Mouse (Mus musculus) limb, embryonic 15.5 days (tissue): ENCODE data around the gene Cd37. TPM values are rescaled to one million over a fixed set of nuclear protein-coding genes. Genes with fewer than 3 reads are reported as not detected.

Experiments
- ATAC-seq: fragments of 200-750 bp; cut with Nextera tagmentation; 2 replicates; pipeline ENCODE4 v1.8.0; 2017; ENCODE audit warnings: low read depth, moderate TSS enrichment; ENCODE audit not compliant: insufficient number of reproducible peaks, low FRiP score, low TSS enrichment
- H3K27ac ChIP-seq: fragments of 300-500 bp; sonication (generic); 2 replicates; pipeline ENCODE4 v1.5.1; 2015; ENCODE audit warnings: moderate library complexity, mild to moderate bottlenecking, inconsistent platforms
- H3K27me3 ChIP-seq: fragments of 300-500 bp; sonication (generic); 2 replicates; pipeline ENCODE4 v1.6.1; 2015; ENCODE audit warnings: inconsistent platforms
- H3K36me3 ChIP-seq: fragments of 300-500 bp; sonication (generic); 2 replicates; pipeline ENCODE4 v1.6.1; 2015; ENCODE audit warnings: inconsistent platforms
- H3K4me1 ChIP-seq: fragments of 300-500 bp; sonication (generic); 2 replicates; pipeline ENCODE4 v1.6.1; 2015; ENCODE audit warnings: inconsistent platforms
- H3K4me2 ChIP-seq: fragments of 300-500 bp; sonication (generic); 2 replicates; pipeline ENCODE4 v1.6.1; 2015; ENCODE audit warnings: mild to moderate bottlenecking, inconsistent platforms
- H3K4me3 ChIP-seq: fragments of 300-500 bp; sonication (generic); 2 replicates; pipeline ENCODE4 v1.5.1; 2015; ENCODE audit warnings: mild to moderate bottlenecking, inconsistent platforms
- H3K9ac ChIP-seq: fragments of 300-500 bp; sonication (generic); 2 replicates; pipeline ENCODE4 v1.6.1; 2015; ENCODE audit warnings: inconsistent platforms
- H3K9me3 ChIP-seq: fragments of 300-500 bp; sonication (generic); 2 replicates; pipeline ENCODE4 v1.6.1; 2016; ENCODE audit warnings: inconsistent platforms
- WGBS: fragments of 180-500 bp; shearing (Covaris S2); methylation state at CpG from one replicate; pipeline ENCODE4 v1.1.7; 2015; 5-methylcytosine and 5-hydroxymethylcytosine counted together
- polyA plus RNA-seq: library from polyadenylated mRNA; unstranded; fragments of >200 nt; fragmentation: Nextera tagmentation; extraction: Ambion mirVana; gene quantifications from 2 replicates; pipeline ENCODE4 v1.2.1, GENCODE M21; 2015

Cd37 gene
- polyA plus RNA-seq, 1 experiment from 2014 or later = 3.8 TPM

DNA sequence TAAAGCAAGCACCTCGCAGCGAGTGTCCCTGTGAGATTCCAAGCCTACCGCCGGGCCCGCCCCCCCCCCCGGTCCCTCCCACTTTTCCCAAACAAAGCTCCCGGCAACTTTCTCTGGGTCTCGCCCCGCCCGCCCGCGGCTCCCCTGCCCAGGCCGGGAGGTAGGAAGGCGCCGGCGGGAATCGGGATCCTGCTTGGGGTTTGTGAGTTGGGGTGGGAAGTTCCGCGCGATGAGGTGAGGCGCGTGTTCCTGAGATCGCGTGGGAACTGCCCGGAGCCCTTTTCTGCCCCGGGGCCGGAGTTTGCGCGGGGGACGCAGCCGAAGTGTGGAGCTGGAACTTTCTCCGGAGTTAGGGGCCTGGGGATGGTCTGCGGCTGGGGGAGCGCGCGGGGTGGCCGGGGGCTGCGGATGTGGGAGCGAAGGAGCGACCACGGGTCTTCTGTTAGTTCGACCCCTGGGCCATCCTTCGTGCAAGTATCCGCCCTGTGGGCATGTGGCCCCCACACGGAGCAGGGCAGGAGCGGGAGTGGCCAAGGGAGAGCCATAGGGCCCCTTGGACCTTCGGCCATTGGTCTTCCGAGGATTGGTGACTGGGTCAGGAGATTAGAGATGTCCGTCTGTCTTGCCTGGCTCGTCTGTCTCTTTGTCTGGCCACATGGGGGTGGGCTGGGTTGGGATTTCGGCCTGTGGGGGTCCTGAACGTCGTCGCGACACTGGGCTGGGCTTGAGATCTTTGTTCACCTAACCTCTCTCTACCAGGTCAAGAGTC lies 23.1 kb downstream of the Cd37 start, which contains the start of gene Tead2:
TSS of gene Tead2 (plus strand) at position 81 of the 769 bp plus-strand sequence.
- peak within 1 kb of the TSS; percentile 75 for H3K4me3 ChIP-seq
- WGBS = 0% methylated on average over 54 of the region's 55 CpGs
- H3K36me3 ChIP-seq = peaks cover 31% of the 10 kb centered on the region
- H3K4me2 ChIP-seq = peak within 1 kb of the TSS; percentile 74
- peak; percentile 61 for ATAC-seq
- H3K9ac ChIP-seq = peak within 1 kb of the TSS; percentile 97
- H3K27ac ChIP-seq = peak within 1 kb of the TSS; percentile 95
- peaks cover 16% of the 10 kb centered on the region for H3K27me3 ChIP-seq
- H3K9me3 ChIP-seq = no peaks in the 10 kb centered on the region
- peaks cover 37% of the 10 kb centered on the region for H3K4me1 ChIP-seq

DNA sequence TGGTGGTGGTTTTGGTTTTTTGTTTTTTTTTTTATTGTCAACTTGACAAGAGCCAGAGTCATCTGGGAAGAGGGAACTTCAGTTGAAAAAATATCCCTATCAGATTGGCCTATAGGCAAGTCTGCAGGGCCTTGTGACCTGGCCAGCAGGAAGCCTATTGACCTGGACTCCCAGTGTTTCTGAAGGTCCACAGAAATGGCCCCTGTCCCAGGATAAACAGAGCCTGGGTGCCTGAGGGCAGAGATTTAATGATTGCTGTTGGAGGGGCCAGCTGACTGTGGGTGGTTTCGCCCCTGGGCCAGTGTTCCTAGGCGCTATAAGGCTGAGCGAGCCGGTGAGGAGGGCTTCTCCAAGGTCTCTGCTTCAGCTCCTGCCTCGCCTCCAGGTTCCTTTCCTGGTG lies 25.2 kb downstream of the Cd37 start:
- 66% methylated on average over 5 of the region's 5 CpGs for WGBS
- Histone ChIP-seq H3K27ac (no peak overlapping the region), H3K4me1 (peaks cover 35% of the 10 kb centered on the region), H3K36me3 (peaks cover 10% of the 10 kb centered on the region), H3K4me2 (no peak overlapping the region), H3K4me3 (no peak overlapping the region), H3K9me3 (no peaks in the 10 kb centered on the region), H3K27me3 (peaks cover 31% of the 10 kb centered on the region), H3K9ac (no peak overlapping the region)
- ATAC-seq = no peak

DNA sequence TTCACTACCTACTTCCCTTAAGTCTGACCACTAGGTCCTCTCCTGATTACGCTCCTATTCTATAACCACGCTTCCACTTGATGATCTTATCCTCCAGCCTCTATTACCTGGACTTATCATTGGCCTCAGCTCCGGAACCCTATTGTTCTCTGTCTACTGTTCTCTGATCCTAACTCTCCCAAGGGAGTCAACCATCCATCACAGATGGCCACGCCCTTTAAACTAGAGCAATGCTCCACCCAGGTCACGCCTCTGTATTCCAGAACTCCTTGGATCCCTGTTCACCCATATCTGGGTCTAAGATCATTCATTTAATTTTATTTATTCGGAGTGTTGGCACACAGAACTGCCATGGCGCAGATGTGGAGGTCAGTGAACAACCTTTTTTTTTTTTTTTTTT lies 26.6 kb downstream of the Cd37 start:
- peaks cover 23% of the 10 kb centered on the region for H3K4me1 ChIP-seq
- no peak overlapping the region for H3K27ac ChIP-seq
- H3K36me3 ChIP-seq = no peaks in the 10 kb centered on the region
- H3K9me3 ChIP-seq = no peaks in the 10 kb centered on the region
- H3K4me2 ChIP-seq = no peak overlapping the region
- no peak overlapping the region for H3K4me3 ChIP-seq
- 70% methylated on average over 7 of the region's 7 CpGs for WGBS
- no peak for ATAC-seq
- peaks cover 31% of the 10 kb centered on the region for H3K27me3 ChIP-seq
- no peak overlapping the region for H3K9ac ChIP-seq

DNA sequence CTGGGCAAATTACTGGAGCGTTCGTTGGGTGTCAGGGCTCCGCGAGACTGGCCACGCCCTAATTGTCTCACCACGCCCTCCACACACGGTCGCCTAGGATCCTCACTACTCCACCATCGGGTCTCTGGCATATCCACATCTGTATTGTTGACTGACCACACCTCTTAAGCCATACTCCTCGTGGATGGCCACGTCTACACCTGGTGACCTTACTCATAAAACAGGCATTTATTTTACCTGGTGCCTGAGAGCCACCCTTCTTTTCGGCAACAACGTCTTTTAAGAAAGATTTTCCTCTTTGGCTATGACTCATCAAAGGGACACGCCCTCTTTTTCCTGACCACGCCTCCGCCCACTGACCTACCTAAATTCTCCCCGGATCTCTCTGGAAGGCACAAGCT lies 27.1 kb downstream of the Cd37 start, which contains the start of gene Dkkl1:
TSS of gene Dkkl1 (minus strand) at position 297 of the 401 bp plus-strand sequence.
- H3K4me1 ChIP-seq = peaks cover 18% of the 10 kb centered on the region
- H3K4me3 ChIP-seq = peak within 1 kb of the TSS; percentile 14; the same call in 1 of the 2 replicates
- H3K4me2 ChIP-seq = peak within 1 kb of the TSS; percentile 29
- H3K27ac ChIP-seq = no peak within 1 kb of the TSS
- H3K9ac ChIP-seq = no peak within 1 kb of the TSS
- no peak for ATAC-seq
- no peaks in the 10 kb centered on the region for H3K36me3 ChIP-seq
- no peaks in the 10 kb centered on the region for H3K9me3 ChIP-seq
- WGBS = 5% methylated on average over 17 of the region's 17 CpGs
- peaks cover 31% of the 10 kb centered on the region for H3K27me3 ChIP-seq

DNA sequence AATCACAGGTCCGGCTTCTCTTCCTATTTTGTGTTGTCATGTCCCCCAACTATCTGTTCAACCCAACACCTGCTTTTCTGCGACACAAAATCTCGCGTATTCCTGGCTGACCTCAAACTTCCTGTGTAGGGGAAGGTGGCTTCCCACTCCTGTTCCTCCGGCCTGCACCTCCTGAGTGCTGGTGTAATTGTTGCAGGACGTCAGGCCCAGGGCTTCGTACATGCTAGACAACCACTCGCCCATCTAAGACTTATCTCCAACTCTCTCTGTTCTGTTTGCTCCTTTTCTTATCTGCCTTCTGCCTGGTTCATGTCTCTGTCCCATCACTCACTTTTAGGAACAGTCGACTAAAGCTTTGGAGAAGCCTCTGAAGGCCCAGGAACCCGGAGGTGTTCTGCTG lies 27.8 kb downstream of the Cd37 start:
- no peak overlapping the region for H3K27ac ChIP-seq
- H3K9me3 ChIP-seq = no peaks in the 10 kb centered on the region
- H3K9ac ChIP-seq = no peak overlapping the region
- no peak overlapping the region for H3K4me3 ChIP-seq
- peaks cover 14% of the 10 kb centered on the region for H3K4me1 ChIP-seq
- 66% methylated on average over 10 of the region's 10 CpGs for WGBS
- ATAC-seq = no peak
- H3K36me3 ChIP-seq = no peaks in the 10 kb centered on the region
- no peak overlapping the region for H3K4me2 ChIP-seq
- peaks cover 31% of the 10 kb centered on the region for H3K27me3 ChIP-seq

DNA sequence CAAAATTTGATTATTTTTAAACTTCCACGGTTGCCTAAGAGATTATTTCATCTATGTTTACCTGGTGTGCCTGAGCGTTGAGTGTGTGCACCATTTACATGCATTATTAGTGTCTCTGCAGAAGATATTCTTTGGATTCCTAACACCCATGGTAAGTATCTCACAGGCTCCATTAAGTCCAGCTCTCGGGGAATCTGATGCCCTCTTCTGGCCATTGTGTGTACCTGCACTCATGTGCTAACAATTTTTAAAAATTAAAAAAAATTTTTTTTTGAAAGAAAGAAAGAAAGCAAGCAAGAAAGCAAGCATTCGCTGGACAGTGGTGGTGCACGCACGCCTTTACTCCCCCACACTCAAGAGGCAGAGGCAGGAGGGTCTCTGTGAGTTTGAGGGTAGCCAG lies 30.7 kb downstream of the Cd37 start:
- Histone ChIP-seq H3K9ac (no peak overlapping the region), H3K4me2 (no peak overlapping the region), H3K9me3 (no peaks in the 10 kb centered on the region), H3K27me3 (peaks cover 31% of the 10 kb centered on the region), H3K36me3 (no peaks in the 10 kb centered on the region), H3K27ac (no peak overlapping the region), H3K4me3 (no peak overlapping the region), H3K4me1 (peaks cover 13% of the 10 kb centered on the region; the same call in 1 of the 2 replicates)
- WGBS = 79% methylated on average over 6 of the region's 6 CpGs
- no peak for ATAC-seq

DNA sequence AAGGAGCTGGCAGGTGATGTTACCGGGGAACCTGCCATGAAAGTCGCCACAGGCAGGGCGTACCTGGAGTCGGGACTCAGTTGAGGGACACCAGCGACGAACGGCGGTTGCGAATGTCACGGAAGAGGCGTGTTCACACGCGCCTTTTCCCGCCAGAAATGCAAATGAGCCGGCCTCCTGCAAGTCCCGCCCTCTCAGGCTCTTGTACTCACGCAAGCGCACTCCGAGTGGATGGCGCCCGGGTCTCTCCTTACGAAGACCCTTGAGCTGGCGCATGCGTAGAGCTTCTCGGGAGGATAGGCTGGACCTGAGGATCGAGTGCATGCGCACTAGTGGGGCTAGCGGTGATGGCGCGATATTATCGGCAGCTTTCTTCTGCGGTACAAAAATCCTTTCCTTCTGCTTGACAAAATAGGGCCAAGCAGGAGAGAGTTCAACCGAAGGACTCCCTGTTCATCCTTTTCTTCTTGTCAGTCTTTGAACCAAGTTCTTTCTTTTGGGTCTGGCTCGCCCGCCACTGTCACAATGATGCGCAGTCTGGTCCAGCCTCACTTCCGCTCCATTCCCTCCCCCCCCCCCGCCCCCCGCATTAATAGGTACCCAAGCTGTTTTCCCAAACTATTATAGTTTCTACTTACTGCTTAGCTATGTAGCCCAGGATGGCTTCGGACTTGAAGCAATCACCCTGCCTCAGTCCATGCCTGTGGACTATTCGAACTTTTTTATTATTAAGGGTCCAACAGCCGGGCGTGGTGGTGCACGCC lies 34.4 kb downstream of the Cd37 start, which contains the start of gene Ccdc155:
TSS of gene Ccdc155 (minus strand) at position 513 of the 764 bp plus-strand sequence.
- H3K9me3 ChIP-seq = no peaks in the 10 kb centered on the region
- no peaks in the 10 kb centered on the region for H3K36me3 ChIP-seq
- H3K4me1 ChIP-seq = peaks cover 5% of the 10 kb centered on the region; the same call in 1 of the 2 replicates
- H3K4me2 ChIP-seq = peak within 1 kb of the TSS; percentile 59
- 8% methylated on average over 44 of the region's 44 CpGs for WGBS
- peak; percentile 91 for ATAC-seq
- H3K27me3 ChIP-seq = peaks cover 3% of the 10 kb centered on the region; the same call in 1 of the 2 replicates
- peak within 1 kb of the TSS; percentile 47 for H3K4me3 ChIP-seq
- peak within 1 kb of the TSS; percentile 43; the same call in 1 of the 2 replicates for H3K27ac ChIP-seq
- no peak within 1 kb of the TSS for H3K9ac ChIP-seq

DNA sequence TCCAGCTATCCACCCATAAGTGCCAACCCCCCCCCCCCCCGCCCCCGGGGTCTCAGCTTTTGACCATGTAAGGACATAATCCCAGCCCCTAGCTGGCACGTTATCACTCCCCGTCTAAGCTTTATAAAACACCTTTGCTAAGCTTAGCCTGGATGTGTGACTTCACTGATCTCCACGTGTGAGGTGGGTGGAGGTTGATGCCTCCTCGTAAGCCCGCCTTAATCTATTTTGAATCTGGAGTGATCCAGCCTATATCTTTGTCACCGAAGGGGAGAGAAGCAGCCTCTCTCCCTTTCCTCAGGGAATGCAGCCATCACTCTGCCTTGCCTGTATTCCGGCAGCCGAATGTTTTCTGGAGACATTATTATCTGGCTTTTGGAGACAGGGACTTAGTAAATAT lies 36.3 kb downstream of the Cd37 start:
- ATAC-seq = no peak
- Histone ChIP-seq H3K27ac (no peak overlapping the region), H3K9ac (no peak overlapping the region), H3K27me3 (0 out of 2 replicates have a peak, but pooled peaks cover 4% of the 10 kb centered on the region), H3K4me3 (no peak overlapping the region), H3K4me2 (no peak overlapping the region), H3K4me1 (peaks cover 5% of the 10 kb centered on the region; the same call in 1 of the 2 replicates), H3K9me3 (no peaks in the 10 kb centered on the region), H3K36me3 (no peaks in the 10 kb centered on the region)
- WGBS = 49% methylated on average over 10 of the region's 10 CpGs

DNA sequence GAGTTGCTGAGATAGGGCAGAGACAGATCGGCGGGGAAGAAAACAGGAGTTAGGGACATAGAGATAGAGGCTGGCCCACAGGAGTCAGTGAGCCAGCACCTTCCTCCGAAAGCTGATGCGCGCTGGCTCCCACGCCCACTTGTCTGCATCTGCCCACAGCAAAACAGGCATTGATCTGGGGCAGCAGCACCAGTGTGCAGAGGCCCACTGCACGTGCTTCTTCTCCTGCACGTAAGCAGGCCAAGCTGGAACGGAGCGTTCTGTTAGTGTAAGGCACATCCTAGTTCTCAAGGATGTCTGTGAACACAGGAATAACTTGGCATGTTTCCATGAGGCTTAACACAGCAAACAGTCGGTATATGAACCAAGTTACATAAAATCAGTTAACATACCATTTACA lies 40.0 kb downstream of the Cd37 start:
- H3K4me2 ChIP-seq = no peak overlapping the region
- H3K36me3 ChIP-seq = no peaks in the 10 kb centered on the region
- H3K4me1 ChIP-seq = peaks cover 3% of the 10 kb centered on the region; the same call in 1 of the 2 replicates
- no peaks in the 10 kb centered on the region for H3K9me3 ChIP-seq
- no peak overlapping the region for H3K9ac ChIP-seq
- no peak for ATAC-seq
- 79% methylated on average over 11 of the region's 11 CpGs for WGBS
- H3K27me3 ChIP-seq = peaks cover 7% of the 10 kb centered on the region; the same call in 1 of the 2 replicates
- H3K4me3 ChIP-seq = no peak overlapping the region
- no peak overlapping the region for H3K27ac ChIP-seq

DNA sequence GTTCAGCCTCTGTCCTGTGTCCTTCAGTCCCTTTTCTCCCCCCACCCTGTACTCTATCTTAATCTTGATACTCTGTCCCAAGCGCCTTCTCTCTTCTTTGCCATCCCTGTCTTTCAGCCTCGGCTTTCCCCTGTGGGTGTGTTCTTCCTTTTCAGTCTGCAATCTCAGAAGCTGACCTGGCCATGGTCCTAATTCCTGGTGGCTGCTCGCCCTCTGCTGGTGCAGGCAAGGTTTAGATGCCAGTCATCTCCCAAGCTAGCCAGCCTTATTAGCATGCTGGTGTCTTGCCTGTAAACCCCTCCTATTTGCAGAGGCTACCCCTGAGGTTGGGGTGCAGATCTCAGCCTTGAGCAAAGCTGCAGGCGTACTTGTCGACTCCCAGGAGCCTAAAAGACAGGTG lies 40.5 kb downstream of the Cd37 start:
- Histone ChIP-seq H3K27ac (no peak overlapping the region), H3K9ac (no peak overlapping the region), H3K4me2 (no peak overlapping the region), H3K36me3 (no peaks in the 10 kb centered on the region), H3K4me3 (no peak overlapping the region), H3K27me3 (peaks cover 7% of the 10 kb centered on the region; the same call in 1 of the 2 replicates), H3K4me1 (peaks cover 3% of the 10 kb centered on the region; the same call in 1 of the 2 replicates), H3K9me3 (no peaks in the 10 kb centered on the region)
- 13% methylated on average over 5 of the region's 5 CpGs for WGBS
- ATAC-seq = no peak

DNA sequence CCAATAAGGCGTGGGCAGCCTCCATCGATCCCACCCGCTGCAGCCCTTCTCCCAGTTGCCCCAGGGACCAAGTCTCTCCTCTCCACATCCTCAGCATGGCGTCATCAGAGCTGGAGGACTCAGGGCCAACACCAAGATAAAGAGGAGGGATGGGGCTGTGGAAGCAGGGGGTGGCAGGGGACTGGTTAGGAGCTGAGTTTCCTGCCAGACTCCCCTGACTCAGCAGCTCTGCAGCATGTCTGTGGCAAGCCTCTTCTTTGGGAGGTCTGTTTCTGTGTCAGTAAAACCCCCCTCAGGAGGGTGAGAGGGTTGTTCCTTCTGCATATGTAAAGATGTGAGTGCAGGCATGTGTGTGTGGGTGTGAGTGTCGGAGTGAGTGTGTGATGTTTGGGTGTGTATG lies 41.9 kb downstream of the Cd37 start:
- Histone ChIP-seq H3K4me2 (no peak overlapping the region), H3K9me3 (no peaks in the 10 kb centered on the region), H3K4me1 (peaks cover 6% of the 10 kb centered on the region), H3K9ac (no peak overlapping the region), H3K27me3 (peaks cover 7% of the 10 kb centered on the region; the same call in 1 of the 2 replicates), H3K36me3 (no peaks in the 10 kb centered on the region), H3K4me3 (no peak overlapping the region), H3K27ac (no peak overlapping the region)
- no peak for ATAC-seq
- 60% methylated on average over 5 of the region's 5 CpGs for WGBS

DNA sequence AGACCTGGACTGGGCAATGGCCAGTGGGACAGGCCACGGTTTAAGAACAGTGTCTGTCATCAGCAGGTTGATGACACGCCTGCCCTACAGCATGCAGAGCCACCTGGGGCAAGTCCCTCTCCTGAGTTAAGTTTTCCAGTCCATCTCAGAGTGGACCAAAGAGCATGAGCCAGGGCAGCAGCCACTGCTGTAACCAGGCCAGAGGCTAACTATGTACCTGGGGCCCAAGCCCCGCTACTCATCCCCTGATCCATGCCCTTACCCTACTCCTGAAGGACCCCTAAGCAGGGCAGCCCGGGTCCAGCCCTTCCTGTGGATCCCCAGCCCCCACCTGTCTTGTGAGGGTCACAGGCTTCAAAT lies 42.8 kb downstream of the Cd37 start:
- no peak overlapping the region for H3K9ac ChIP-seq
- H3K4me2 ChIP-seq = no peak overlapping the region
- no peaks in the 10 kb centered on the region for H3K36me3 ChIP-seq
- no peak overlapping the region for H3K4me3 ChIP-seq
- H3K9me3 ChIP-seq = no peaks in the 10 kb centered on the region
- H3K27me3 ChIP-seq = peaks cover 7% of the 10 kb centered on the region; the same call in 1 of the 2 replicates
- WGBS = 85% methylated on average over 4 of the region's 4 CpGs
- peaks cover 10% of the 10 kb centered on the region for H3K4me1 ChIP-seq
- no peak for ATAC-seq
- no peak overlapping the region for H3K27ac ChIP-seq
